Mouse (Mus musculus) layer of hippocampus, adult 9-11 months (tissue): ENCODE measurements around the gene Tmem30b.
"Not testable (repeated sequence)": the region's sequence is repeated elsewhere in the genome, so short reads cannot be mapped to it uniquely, and the experiment has no call there.

Experiments
- DNase-seq: peaks from one replicate; pipeline ENCODE4 v3.0.0; 2022

The Tmem30b gene

DNA sequence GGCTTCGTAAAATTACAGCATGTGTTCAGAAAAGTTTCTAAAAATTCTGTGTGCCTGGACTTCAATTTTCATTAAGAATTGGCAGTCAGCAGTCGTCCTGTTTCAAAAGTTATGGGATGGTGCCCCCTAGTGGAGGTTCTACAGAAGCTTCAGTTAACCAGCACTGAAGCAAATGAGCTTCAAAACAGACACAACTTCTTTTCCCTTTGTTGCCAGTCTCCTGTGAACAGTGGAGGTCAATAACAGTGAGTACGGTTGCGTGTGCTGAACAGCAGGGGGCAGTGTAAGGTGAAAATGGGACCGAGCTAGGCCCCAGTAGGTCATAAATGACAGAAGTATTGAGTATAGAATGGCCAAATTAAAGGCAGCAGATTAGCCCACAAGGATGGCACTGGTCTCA is 8.0 kb upstream of the Tmem30b start:
- DNase-seq: peak; percentile 38

DNA sequence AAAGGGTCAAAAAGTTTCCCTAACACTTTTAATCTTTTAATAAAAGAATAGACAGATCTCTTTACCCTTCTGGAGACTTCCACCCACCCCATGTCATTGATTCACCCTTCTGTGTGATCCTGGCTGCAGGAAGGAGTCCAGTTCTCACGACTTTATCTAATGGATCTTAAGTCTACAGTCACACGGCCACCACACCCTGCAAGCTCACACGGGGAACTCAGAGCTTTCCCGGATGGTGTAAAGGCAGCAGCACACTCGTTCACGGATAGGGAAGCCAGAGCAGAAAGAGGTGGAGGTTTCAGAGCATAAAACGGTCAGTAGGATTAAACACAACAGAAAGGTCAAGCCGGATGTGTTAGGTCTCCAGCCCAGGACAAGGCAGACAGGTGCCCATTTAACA is 2.1 kb upstream of the Tmem30b start:
- no peak for DNase-seq

DNA sequence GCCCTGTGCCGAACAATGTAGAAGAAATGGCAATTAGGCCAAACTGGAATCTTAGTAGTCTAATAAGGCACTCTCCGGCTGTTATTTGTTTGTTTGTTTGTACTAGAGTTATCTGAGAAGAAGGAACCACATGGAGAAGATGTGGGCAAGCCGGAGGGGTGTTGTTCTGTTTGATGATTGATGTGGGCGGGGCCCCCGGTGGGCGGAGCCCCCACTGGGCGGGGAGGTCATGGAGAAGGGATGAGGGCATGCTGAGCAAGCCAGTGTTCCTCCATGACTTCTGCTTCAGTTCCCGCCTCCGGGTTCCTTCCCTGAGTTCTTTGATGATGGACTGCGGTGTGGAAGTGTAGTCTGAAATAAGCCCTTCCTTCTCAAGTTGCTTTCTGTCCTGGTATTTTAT is 1.5 kb upstream of the Tmem30b start:
- no peak for DNase-seq

DNA sequence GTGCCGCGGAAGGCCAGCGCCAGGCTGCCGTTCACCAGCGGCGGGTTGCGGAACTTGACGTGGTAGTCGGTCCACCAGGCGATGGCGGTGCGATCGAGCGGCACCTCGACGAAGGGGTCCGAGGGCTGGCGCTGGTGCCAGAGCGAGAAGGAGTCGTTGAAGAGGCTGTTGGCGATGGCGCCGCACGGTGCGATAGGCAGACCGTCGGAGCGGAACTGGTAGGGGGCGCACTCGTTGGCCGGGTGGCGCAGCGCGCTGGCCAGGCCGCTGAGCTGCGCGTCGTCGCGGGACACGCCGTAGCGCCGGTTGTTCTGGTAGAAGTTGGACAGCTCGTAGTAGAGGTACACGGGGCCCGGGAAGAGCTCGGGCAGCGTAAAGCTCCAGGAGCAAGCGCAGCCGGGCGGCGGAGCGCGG is 513 bp downstream of the Tmem30b start:
- no peak for DNase-seq

DNA sequence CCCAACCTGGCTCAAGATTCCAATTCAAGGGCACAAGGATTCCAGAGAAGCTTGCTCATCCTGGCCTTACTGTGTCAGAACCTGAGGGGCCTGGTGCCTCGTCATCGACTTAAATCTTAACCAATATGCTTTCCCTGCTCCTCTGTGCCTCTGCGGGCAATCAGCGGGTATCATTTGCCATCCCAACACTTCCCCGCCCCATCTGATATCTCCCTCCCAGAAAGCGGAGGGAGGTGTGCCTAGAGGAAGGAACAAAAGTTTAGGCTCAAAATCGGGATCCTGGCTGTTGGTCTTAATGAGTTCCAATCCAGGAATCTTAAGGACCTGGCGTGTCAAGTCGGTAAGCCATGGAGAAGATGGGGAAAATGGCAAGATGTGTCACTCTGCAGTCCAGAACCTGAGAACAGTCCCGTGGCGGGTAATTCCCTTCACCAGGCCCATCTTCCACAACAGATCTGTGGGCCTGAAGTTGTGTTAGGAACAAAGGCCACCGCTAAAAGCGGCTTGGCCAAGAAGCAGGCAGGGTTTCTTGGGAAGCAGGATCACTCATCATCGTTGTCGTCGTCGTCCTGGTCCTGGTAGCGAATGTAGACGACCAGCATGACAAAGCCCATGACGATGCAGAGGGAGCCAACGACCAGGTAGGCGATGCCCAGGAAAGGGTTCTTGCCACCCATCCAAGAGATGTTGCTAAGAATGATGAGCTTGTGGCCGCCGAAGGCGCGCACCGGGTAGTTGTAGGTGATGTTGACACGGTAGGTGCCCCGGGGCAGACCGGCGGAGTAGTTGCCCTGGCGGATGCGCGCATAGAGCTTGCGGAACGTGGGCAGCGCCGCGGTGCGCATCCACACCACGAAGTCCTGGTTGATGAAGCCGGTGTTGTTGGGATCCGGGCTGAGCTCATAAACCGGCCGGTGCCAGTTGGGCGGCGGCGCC is 1.2 kb downstream of the Tmem30b start:
- DNase-seq: no peak

DNA sequence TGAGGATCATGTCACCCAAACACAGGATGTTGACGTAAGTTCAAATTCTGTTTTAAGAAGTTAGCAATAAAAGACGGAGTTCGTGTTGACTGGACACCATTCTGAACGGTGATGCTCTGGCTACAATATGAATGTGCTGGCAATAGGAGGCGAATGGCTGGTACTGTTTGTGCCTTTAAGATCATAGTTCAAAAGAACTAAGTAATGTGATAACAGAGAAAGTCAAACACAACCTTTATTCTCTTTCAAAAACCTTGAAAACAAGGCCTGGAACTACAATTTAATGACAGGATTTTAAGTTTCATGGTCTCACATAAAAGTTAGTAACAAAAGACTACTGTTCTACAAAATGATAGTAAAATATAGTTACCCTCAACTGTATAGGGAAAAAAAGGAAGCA is 3.0 kb downstream of the Tmem30b start:
- no peak for DNase-seq

DNA sequence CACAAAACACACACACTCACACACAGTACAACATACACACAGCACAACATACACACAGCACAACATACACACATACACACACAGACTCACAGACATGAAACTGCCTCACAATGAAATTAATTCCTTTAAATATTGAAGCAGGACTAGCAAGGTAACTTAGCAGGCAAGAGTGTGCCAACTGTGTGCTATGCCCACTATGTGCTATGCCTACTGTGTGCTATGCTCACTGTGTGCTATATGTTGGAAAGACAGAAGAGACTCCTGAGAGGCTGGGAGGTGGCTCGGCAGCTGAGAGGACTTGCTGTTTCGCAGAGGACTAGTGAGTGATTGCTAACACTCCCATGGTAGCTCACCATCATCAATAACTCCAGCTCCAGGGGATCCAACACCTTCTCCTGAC is 5.8 kb downstream of the Tmem30b start:
- no peak for DNase-seq

DNA sequence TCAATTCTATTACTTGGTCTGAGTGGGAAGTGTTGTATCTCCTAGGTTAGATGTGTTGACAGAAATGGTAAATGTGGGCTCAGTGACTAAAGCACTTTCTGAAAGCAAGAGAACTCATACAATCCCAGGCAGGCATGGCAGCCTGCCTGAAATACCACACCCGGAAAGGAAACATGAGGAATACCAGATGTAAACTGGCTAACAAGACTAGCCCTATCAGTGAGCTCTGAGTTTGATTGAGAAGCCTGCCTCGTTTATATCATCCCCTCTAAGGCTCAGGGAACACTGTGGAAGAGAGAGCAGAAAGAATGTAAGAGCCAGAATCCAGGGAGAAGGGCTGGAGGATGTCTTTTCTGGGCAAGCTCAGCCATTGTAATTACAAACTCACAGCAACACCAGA is 7.0 kb downstream of the Tmem30b start:
- no peak for DNase-seq

DNA sequence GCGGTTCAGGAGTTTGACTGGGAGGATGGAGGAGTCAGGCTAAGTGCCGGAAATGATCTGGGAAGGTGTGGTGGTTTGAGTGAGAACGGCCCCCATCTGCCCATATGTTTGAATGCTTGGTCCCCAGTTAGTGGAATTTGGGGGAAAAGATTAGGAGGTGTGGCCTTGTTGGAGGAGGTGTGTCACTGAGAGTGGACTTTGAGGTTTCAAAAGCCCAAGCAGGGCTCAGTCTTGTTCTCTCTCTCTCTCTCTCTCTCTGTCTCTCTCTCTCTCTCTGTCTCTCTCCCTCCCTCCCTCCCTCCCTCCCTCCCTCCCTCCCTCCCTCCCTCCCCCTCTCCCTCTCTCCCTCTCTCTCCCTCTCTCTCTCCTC is 8.1 kb downstream of the Tmem30b start:
- DNase-seq: not testable (repeated sequence)

DNA sequence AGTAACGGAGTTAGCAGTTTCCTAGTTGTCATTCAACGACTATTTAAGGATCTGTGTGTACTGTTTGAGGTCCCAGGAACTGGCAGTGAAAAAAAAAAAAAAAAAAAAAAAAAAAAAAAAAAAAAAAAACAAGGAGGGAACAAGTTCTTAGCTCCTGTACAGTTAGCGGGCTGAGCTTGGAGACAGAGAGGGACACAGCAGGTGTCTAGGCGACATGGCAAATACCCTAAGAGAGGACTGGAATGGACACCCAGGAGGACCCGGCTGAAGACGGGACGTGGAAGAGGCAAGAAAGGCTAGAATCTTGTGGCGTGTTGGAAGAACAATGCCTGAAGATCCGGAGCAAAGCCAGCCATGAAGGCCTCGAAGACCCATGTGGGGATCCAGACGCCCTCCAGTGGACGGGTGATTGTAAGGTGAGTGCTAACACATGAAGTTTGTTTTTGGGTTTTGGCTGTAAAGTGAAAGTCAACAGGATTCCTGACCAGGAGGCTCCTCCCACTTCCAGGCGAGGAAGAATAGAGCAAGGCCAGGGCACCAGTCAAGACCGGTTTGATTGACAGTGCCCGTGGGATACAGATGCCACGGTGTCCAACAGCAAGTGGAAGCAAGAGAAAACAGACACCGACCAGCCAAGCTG is 8.6 kb downstream of the Tmem30b start:
- no peak for DNase-seq

DNA sequence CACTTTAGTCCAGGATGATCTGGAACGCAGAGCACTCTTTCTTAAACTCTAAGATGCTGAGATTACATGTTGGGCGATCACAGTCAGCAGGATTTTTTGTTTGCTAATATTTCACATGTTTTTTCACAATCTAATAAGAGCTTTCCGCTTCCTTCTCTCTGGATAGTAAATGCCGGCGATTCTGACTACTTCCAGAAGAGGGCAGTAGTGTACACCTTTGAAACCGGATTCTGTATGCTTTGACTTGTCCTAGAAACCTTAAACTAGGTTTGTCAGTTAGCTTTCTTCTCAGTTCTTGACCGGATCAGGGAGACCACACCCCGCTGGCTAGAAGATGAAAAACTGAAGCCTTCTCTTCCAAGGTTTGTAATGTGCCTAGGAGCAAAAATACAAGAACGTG is 11.6 kb downstream of the Tmem30b start:
- DNase-seq: peak; percentile 38

DNA sequence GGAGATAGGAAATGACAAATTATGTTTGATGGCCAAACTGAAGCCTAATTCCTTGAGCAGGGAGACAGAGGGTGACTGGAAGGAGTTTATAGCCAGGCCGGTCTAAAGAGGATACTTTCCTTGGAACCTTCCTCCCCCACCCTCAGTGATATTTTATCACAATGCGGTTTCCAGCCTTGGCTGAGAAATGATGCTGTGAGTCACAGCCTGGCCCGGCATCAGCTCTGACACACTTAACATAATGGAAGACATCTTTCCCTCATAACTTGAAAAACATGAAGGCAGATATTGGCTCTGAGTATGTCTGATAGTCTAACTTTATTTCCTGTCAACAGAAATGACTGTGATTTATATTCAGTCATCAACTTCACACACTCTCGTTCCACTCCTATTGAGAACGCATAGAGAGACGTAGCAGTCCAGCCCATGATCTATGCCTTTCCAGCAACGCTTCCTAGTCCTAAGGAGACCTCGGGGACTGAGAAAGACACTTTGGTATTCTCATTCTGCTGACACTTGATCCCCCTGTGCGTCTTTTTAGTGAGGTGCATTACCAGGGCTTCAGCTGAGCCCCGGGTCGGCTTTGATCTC is 14.2 kb downstream of the Tmem30b start:
- DNase-seq: no peak

DNA sequence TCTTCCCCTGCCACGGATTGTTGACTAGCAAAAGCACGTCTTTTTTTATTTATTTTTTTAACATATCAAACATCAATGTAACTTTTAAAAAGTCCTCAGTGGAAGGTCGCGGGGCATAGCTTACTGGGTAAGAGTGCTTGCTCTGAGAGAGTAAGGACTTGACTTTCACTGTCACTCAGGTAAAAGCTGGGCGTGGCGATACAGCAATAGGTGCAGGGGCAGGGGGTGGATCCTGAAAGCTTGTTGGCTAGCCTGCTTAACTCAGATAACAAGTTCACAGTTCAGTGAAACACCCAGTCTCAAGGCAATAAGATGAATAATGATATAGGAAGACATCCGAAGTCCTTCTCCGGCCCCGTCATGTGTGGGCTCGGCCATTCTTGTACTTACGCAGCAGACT is 16.6 kb downstream of the Tmem30b start:
- no peak for DNase-seq

DNA sequence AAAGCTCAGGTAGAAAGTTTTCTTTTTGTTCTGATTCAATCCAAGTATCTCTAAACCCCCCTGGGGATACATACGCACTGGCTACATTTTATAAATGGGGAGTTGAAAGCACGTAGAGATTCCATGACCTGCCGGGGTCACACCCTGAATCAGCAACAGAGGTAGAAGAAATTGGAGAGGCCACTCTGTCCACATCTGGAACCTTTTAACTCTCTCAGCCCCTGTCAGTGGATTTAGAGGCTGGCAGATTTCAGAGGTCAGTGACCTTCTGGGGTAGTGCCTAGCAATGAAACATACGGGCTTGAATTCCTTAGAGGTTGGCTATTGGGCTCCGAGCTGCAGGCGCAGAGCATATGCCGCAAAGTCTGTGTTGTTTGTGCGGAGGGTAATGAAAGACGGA is 17.1 kb downstream of the Tmem30b start:
- DNase-seq: no peak

DNA sequence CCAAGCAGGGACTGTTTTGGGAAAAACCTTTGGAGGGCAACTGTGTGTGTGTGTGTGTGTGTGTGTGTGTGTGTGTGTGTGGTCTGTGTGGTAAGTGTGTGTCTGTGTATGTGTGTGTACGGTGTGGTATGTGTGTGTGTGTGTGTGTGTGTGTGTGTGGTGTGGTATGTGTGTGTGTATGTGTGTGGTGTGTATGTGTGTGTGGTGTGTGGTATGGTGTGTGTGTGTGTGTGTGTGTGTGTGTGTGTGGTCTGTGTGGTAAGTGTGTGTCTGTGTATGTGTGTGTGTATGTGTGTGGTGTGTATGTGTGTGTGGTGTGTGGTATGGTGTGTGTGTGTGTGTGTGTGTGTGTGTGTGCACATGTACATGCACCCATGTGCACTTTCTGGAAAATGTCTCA is 18.1 kb downstream of the Tmem30b start:
- DNase-seq: not testable (repeated sequence)

DNA sequence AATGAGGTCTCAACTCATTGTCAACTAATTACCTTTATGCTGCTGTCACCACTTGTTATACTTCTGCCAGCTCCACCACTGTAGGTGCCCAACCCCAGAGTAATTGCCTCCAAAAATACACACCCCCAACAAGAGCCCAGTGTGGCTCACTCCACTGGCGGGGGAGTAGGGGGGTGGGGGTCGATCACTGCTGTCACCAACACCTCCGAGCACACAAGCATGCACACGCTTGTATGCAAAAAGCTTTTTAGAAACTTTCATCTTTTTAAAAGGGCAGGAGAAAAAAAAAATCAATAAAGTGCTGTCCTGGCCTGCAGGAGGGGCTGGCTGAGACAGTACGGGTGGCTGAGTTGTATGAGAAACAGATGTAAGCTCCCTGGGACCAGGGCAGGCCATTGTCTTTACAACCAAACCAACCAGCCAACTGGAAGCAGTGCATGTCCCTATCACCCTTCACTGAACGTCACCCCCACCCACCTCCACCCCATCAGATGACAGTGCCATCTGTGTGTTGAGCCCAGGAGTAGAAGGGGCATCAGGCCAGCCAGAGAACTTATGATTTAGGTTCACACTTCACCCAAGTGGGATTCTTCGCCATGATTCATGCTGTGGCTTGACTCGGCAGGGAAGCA is 20.8 kb downstream of the Tmem30b start:
- no peak for DNase-seq

DNA sequence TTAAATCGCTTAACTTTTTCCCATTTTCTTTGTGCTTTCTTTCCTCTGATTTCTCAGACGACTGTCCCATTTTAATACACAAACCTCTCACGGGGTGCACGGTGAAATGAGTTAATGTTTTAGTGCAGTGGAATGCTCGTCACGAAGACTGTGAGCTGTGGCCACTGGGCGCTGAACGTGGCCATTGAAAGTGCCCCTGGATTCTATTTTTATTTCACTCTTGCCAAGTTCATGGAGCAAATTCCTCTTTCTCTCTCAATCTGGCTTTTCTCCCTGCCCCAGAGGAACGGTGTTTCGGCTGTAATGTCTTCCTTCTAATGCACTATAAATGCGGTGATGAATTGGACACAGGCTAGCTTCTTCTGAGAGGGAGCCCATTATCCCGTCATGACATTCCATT is 23.1 kb downstream of the Tmem30b start:
- no peak for DNase-seq

DNA sequence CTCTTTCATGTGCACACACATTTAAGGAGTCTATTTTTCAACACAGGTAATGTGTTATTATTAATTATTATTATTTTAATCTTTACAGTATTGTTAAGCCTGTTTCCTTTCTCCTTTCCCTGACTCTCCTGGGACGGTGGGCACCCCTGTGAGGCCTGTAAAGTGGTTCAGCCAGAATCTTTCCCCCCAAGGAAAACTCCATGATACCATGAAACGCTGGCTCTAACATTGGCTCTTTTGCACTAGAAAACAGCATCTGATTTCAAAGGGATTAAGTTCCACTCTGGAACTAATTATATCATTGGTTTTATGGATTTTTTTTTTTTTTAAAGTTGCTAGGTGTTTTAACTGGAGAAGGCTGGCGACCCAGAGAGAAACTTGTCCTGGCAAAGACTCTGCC is 24.2 kb downstream of the Tmem30b start:
- DNase-seq: no peak

DNA sequence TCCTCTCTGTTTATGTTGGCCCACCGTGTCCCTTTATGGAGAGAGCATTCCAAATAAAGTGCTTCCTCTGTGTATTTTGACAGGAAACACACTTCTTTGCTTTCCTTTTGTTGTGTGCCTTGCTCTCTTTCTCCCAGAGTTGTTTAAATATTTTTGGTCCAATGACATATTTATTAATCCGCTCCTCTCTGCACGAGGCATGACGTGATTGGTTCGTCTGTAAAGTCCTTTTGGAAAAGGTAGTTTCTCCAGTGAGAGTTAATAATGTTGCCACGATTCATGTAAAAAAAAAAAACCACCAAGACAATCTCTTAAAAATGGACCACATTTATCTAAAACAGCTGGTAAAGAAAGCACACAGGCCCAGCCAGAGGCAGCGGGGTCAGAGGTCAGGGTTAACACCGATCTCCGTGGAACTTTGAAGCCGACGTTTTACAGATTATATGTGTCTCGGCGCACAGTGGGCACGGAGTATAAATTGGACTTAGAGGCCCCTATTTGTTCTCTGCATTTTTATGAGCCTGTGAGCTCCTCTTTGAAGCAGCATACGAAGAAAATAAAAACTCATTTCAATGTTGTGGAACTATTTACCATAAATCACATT is 24.9 kb downstream of the Tmem30b start:
- DNase-seq: no peak

DNA sequence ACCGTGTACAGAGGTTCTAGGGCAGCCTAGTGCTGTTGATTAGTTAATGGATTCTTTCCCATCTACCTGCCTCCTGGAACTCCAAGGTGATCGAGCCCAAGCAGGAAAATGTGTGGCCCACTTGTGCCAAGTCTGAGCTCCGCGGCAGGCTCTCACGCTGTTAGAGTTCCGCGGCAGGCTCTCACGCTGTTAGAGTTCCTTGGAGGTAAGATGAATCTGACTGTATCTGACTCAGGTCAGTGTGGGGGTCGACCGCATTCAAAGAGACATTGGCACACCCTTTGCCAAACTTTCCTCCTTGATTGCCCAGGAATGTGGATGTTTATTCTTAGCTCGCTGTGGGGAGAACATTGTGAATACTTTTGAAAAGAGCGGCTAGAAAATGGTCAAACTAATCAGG is 28.4 kb downstream of the Tmem30b start:
- no peak for DNase-seq

DNA sequence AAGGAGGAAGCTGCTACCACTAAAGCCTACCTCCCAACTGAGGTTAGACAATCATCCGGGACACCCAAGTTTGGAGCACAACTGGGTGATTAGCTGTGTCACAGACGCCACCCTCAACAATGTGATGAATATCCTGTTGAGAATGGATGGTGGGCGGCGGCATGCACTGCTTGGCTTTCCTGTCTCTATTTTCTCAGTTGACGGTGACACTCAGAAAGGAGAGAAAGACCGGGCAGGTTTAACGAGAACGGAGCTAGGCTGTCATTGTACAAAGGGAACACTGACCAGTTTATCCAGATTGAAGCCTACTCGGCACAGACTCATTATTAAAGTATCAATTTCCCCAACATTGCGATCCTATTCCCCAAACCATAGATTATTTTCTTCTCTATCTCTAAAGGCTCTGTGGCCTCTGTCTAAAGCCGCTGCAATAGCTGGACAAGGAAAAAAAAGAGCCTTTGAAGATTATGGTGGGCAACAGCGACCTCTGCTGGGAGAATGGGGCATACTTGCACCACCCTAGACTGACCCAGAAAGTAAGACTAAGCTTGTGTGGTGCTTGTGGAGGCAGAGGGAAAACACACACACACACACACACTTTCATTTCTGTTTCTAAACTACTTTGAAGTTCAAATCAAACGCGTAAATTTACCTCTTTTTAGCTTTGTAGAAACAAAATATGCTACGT is 29.0 kb downstream of the Tmem30b start:
- peak; percentile 30 for DNase-seq

DNA sequence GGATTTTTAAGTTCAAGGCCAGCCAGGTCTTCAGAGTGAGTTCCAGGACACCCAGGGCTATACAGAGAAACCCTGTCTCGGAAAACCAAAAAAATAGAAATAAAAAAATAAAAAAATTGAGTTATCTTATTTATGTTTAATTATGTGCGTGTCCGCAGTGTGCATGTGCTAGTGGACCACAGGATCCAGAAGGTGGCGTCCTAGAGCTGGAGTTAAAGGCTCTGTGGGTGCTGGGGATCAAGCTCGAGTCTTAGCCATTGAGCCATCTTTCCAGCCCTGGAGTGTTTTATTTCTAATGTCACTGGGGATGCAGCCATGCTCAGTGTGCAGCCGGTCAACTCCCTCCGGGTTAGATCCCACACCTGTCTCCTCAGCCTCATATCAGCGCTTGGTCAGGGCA is 29.7 kb downstream of the Tmem30b start:
- no peak for DNase-seq

DNA sequence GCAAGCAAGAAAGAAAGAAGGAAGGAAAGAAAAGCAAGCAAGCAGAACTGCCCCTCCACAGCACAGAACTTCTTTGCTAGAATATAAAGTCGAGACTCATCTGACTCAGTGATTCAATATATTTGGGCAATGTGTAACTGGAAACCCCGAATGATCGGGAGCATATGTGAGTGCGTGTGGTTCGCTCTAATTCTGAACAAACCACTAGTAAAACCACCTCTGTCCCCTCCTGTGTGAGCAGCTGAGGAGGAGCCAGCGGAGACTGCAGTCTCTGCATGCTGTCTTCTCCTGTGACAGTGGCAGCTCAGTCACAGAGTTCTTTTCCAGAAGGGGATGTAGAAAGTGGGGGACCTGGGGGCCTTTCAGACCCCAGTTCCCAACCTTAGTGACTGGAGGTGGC is 31.5 kb downstream of the Tmem30b start:
- DNase-seq: no peak
